Mouse (Mus musculus): Measurements from ENCODE around the gene Tex37.

GRCm38 (mm10) chr6:70956285-70956912 lies 37.7 kb upstream of the Tex37 start, which contains the start of gene Foxi3:
- TF ChIP-seq CTCF (IDR thresholded peaks at IDR 0.05; ENCODE audit: low read depth) (no peak), EP300 (IDR thresholded peaks at IDR 0.05; ENCODE audit: low read depth) (no peak)

All from liver, embryonic 14.5 days (tissue).